Mouse (Mus musculus) R1 (cell line): ENCODE data around the gene Arhgef1.

Experiments used
- DNase-seq: peaks from one replicate; pipeline ENCODE4 v3.0.0-alpha.2; 2018; ENCODE audit warnings: low read depth, low spot score

The Arhgef1 gene

GRCm38 (mm10) chr7:24944257-24944950, 41.7 kb downstream of the Arhgef1 start, which contains the start of gene Gm4881:
Gene Gm4881, minus strand, starts transcription at chr7:24944494.
- no peak for DNase-seq

- DNase-seq = peak; percentile 63
Measured at GRCm38 (mm10) chr7:24947316-24948048, 44.8 kb downstream of the Arhgef1 start.

GRCm38 (mm10) chr7:24948774-24949173, 46.1 kb downstream of the Arhgef1 start:
- DNase-seq = no peak

GRCm38 (mm10) chr7:24949958-24950623, 47.4 kb downstream of the Arhgef1 start:
- DNase-seq = peak; percentile 91

GRCm38 (mm10) chr7:24953966-24954365, 51.3 kb downstream of the Arhgef1 start:
- no peak for DNase-seq

- no peak for DNase-seq
Measured at GRCm38 (mm10) chr7:24954450-24954849, 51.7 kb downstream of the Arhgef1 start.

- DNase-seq = no peak
Measured at GRCm38 (mm10) chr7:24955226-24955625, 52.5 kb downstream of the Arhgef1 start.

GRCm38 (mm10) chr7:24964288-24964687, 61.6 kb downstream of the Arhgef1 start:
- DNase-seq = no peak

- peak; percentile 80 for DNase-seq
Measured at GRCm38 (mm10) chr7:24964897-24965535, 62.3 kb downstream of the Arhgef1 start.

- DNase-seq = no peak
Measured at GRCm38 (mm10) chr7:24967966-24968365, 65.3 kb downstream of the Arhgef1 start.

- DNase-seq = no peak
Measured at GRCm38 (mm10) chr7:24968463-24968862, 65.8 kb downstream of the Arhgef1 start.

GRCm38 (mm10) chr7:24969805-24970204, 67.1 kb downstream of the Arhgef1 start:
- DNase-seq = no peak

GRCm38 (mm10) chr7:24970341-24970740, 67.6 kb downstream of the Arhgef1 start:
- no peak for DNase-seq

GRCm38 (mm10) chr7:24971261-24971971, 68.7 kb downstream of the Arhgef1 start:
- peak; percentile 67 for DNase-seq

GRCm38 (mm10) chr7:24971972-24972893, 69.5 kb downstream of the Arhgef1 start, which contains the start of gene Rabac1:
Gene Rabac1, minus strand, starts transcription at chr7:24972754.
- peak; percentile 99 for DNase-seq

- DNase-seq = no peak
Measured at GRCm38 (mm10) chr7:24973208-24973607, 70.5 kb downstream of the Arhgef1 start.

- DNase-seq = no peak
Measured at GRCm38 (mm10) chr7:24973902-24974301, 71.2 kb downstream of the Arhgef1 start.

GRCm38 (mm10) chr7:24974893-24975595, 72.3 kb downstream of the Arhgef1 start:
- peak; percentile 72 for DNase-seq
